Mouse (Mus musculus) gastrocnemius, postnatal 14 days (tissue): Measurements from ENCODE around the gene Pnma1. TPM values are rescaled to one million over a fixed set of nuclear protein-coding genes. Genes with fewer than 3 reads are reported as not detected.

ENCODE experiments used
- DNase-seq: peaks from one replicate; pipeline ENCODE4 v3.0.0; 2021; ENCODE audit warnings: mixed read lengths
- intact Hi-C: fragments of 180-260 bp; cut with DNase I; formaldehyde crosslinking; loops from one replicate; pipeline ENCODE4 v1.15.1; 2025; ENCODE audit warnings: low total_unique reads
- long read RNA-seq, 2 experiments: library from polyadenylated mRNA; stranded (forward); transcript quantifications; one replicate each; pipeline ENCODE4 v2.0.0; 2021
- total RNA-seq, 2 experiments: library from RNA; stranded (reverse); gene quantifications; 2 replicates each; pipeline ENCODE4 v1.2.3; 2021

Pnma1 gene
- under 1 TPM; 0.23 to 0.24 TPM for total RNA-seq
- long read RNA-seq, experiment 1: 0 reads
- long read RNA-seq, experiment 2: 0 reads

GRCm38 (mm10) chr12:84147954-84148621 is at the start of gene Pnma1:
Gene Pnma1 (minus strand): TSS chr12:84148489.
- peak; percentile 71 for DNase-seq
- intact Hi-C loops: no loop called here

GRCm38 (mm10) chr12:84195195-84195594 is 46.9 kb upstream of the Pnma1 start:
- intact Hi-C loops: no loop called here
- DNase-seq: no peak

GRCm38 (mm10) chr12:84194400-84195109 is 46.3 kb upstream of the Pnma1 start:
- DNase-seq: no peak
- intact Hi-C loops: no loop called here

GRCm38 (mm10) chr12:84193642-84194399 is 45.5 kb upstream of the Pnma1 start:
- intact Hi-C loops: no loop called here
- peak; percentile 95 for DNase-seq

- peak; percentile 80 for DNase-seq
- intact Hi-C loops: no loop called here
These were observed 44.7 kb upstream of the Pnma1 start for GRCm38 (mm10) chr12:84192741-84193641.

GRCm38 (mm10) chr12:84192280-84192679 is 44.0 kb upstream of the Pnma1 start:
- intact Hi-C loops: no loop called here
- DNase-seq: no peak

- no peak for DNase-seq
- intact Hi-C loops: no loop called here
These were observed 43.5 kb upstream of the Pnma1 start for GRCm38 (mm10) chr12:84191770-84192169.

GRCm38 (mm10) chr12:84191190-84191589 is 42.9 kb upstream of the Pnma1 start:
- intact Hi-C loops: no loop called here
- no peak for DNase-seq

- no peak for DNase-seq
- intact Hi-C loops: no loop called here
These were observed 42.0 kb upstream of the Pnma1 start for GRCm38 (mm10) chr12:84190151-84190820.

- intact Hi-C loops: no loop called here
These were observed 40.7 kb upstream of the Pnma1 start for GRCm38 (mm10) chr12:84188881-84189444.

GRCm38 (mm10) chr12:84187752-84188601 is 39.7 kb upstream of the Pnma1 start:
- DNase-seq: peak; percentile 52
- intact Hi-C loops: no loop called here

More at GRCm38 (mm10) chr12:84188881-84189444, 40.7 kb upstream of the Pnma1 start:
- no peak for DNase-seq

GRCm38 (mm10) chr12:84186950-84187349 is 38.7 kb upstream of the Pnma1 start:
- intact Hi-C loops: no loop called here
- no peak for DNase-seq

- no peak for DNase-seq
- intact Hi-C loops: no loop called here
These were observed 38.2 kb upstream of the Pnma1 start for GRCm38 (mm10) chr12:84186536-84186935.

- intact Hi-C loops: no loop called here
- DNase-seq: no peak
These were observed 37.3 kb upstream of the Pnma1 start for GRCm38 (mm10) chr12:84185547-84185946.

- intact Hi-C loops: no loop called here
- no peak for DNase-seq
These were observed 36.7 kb upstream of the Pnma1 start for GRCm38 (mm10) chr12:84184979-84185378.

GRCm38 (mm10) chr12:84181999-84182398 is 33.7 kb upstream of the Pnma1 start:
- no peak for DNase-seq

GRCm38 (mm10) chr12:84180701-84181435 is 32.6 kb upstream of the Pnma1 start:
- intact Hi-C loops: no loop called here
- DNase-seq: peak; percentile 81

More at GRCm38 (mm10) chr12:84181999-84182398, 33.7 kb upstream of the Pnma1 start:
- intact Hi-C loops: no loop called here
